Mouse (Mus musculus) forebrain, postnatal 0 days (tissue): Measurements from ENCODE around the gene Pmm2. TPM values are rescaled to one million over a fixed set of nuclear protein-coding genes. Genes with fewer than 3 reads are reported as not detected.
A peak's percentile ranks its signal among the peaks of the same experiment; 100 is the strongest.

Source experiments
- ATAC-seq: fragments of 200-750 bp; cut with Nextera tagmentation; 2 replicates; pipeline ENCODE4 v1.8.0; 2017; ENCODE audit warnings: mild to moderate bottlenecking, moderate library complexity
- DNase-seq: peaks from one replicate; pipeline ENCODE4 v3.0.0-alpha.2; 2015
- H3K27ac ChIP-seq: fragments of 300-500 bp; sonication (generic); 2 replicates; pipeline ENCODE4 v1.5.1; 2014; ENCODE audit warnings: low read depth, mild to moderate bottlenecking, antibody characterized with exemption, low read length, moderate library complexity, mixed read lengths
- H3K27me3 ChIP-seq: fragments of 300-500 bp; sonication (generic); 2 replicates; pipeline ENCODE4 v1.6.1; 2014; ENCODE audit warnings: mild to moderate bottlenecking, low read length, mixed read lengths; ENCODE audit not compliant: insufficient read depth
- H3K36me3 ChIP-seq: fragments of 300-500 bp; sonication (generic); 2 replicates; pipeline ENCODE4 v1.6.1; 2014; ENCODE audit warnings: mild to moderate bottlenecking, moderate library complexity; ENCODE audit not compliant: insufficient read depth
- H3K4me1 ChIP-seq: fragments of 300-500 bp; sonication (generic); 2 replicates; pipeline ENCODE4 v1.6.1; 2014; ENCODE audit warnings: antibody characterized with exemption; ENCODE audit not compliant: insufficient read depth
- H3K4me2 ChIP-seq: fragments of 300-500 bp; sonication (generic); 2 replicates; pipeline ENCODE4 v1.6.1; 2014; ENCODE audit warnings: low read depth, mild to moderate bottlenecking, moderate library complexity
- H3K4me3 ChIP-seq: fragments of 300-500 bp; sonication (generic); 2 replicates; pipeline ENCODE4 v1.5.1; 2014; ENCODE audit warnings: low read depth, low read length, mixed read lengths
- H3K9ac ChIP-seq: fragments of 300-500 bp; sonication (generic); 2 replicates; pipeline ENCODE4 v1.6.1; 2014; ENCODE audit warnings: mild to moderate bottlenecking
- H3K9me3 ChIP-seq: fragments of 300-500 bp; sonication (generic); 2 replicates; pipeline ENCODE4 v1.6.1; 2016; ENCODE audit warnings: low read length
- CTCF ChIP-seq: sonication (generic); IDR thresholded peaks from 2 replicates; pipeline ENCODE4 v1.5.1; 2016; ENCODE audit warnings: antibody characterized with exemption, control low read depth, low read depth
- WGBS: fragments of 180-500 bp; shearing (Covaris S2); extraction: QIAGEN DNeasy Blood & Tissue Kit; methylation state at CpG from one replicate; pipeline ENCODE4 v1.1.7; 2014; 5-methylcytosine and 5-hydroxymethylcytosine counted together
- polyA plus RNA-seq: library from polyadenylated mRNA; unstranded; fragments of >200 nt; fragmentation: Nextera tagmentation; extraction: Ambion mirVana; gene quantifications from 2 replicates; pipeline ENCODE4 v1.2.1, GENCODE M21; 2015
- total RNA-seq: library from RNA; depleted of rRNA; stranded (reverse); fragments of >200 nt; gene quantifications from 2 replicates; pipeline ENCODE4 v1.2.3, GENCODE M21; 2014

Gene Pmm2
- total and polyA plus RNA-seq, 2 experiments from 2014 or later = 27.3 to 32.0 TPM

- Histone ChIP-seq H3K4me3 (no peak overlapping the region), H3K9me3 (no peaks in the 10 kb centered on the region), H3K27me3 (no peaks in the 10 kb centered on the region), H3K9ac (peak overlapping the region; percentile 28; the same call in 1 of the 2 replicates), H3K36me3 (peaks cover 18% of the 10 kb centered on the region), H3K4me1 (peaks cover 22% of the 10 kb centered on the region), H3K4me2 (no peak overlapping the region), H3K27ac (no peak overlapping the region)
- ATAC-seq (no peak), DNase-seq (no peak)
- no peak for TF ChIP-seq CTCF
- 85% methylated on average over 7 of the region's 7 CpGs for WGBS
Observed at GRCm38 (mm10) chr16:8667261-8667660, 29.8 kb downstream of the Pmm2 start.

GRCm38 (mm10) chr16:8667814-8668213 is 30.3 kb downstream of the Pmm2 start:
- ATAC-seq (no peak), DNase-seq (no peak)
- Histone ChIP-seq H3K4me2 (no peak overlapping the region), H3K27me3 (no peaks in the 10 kb centered on the region), H3K9ac (0 out of 2 replicates have a peak overlapping the region, but pooled peaks have one; percentile 28), H3K4me3 (no peak overlapping the region), H3K4me1 (peaks cover 25% of the 10 kb centered on the region), H3K9me3 (no peaks in the 10 kb centered on the region), H3K27ac (no peak overlapping the region), H3K36me3 (peaks cover 14% of the 10 kb centered on the region)
- no peak for TF ChIP-seq CTCF
- WGBS = 70% methylated on average over 4 of the region's 4 CpGs

- DNase-seq (no peak), ATAC-seq (no peak)
- H3K27me3 ChIP-seq = no peaks in the 10 kb centered on the region
- no peak overlapping the region for H3K4me2 ChIP-seq
- H3K9ac ChIP-seq = no peak overlapping the region
- H3K36me3 ChIP-seq = peaks cover 11% of the 10 kb centered on the region; the same call in 1 of the 2 replicates
- no peak overlapping the region for H3K4me3 ChIP-seq
- no peaks in the 10 kb centered on the region for H3K9me3 ChIP-seq
- peaks cover 25% of the 10 kb centered on the region for H3K4me1 ChIP-seq
- WGBS = 75% methylated on average over 2 of the region's 2 CpGs
- no peak overlapping the region for H3K27ac ChIP-seq
- TF ChIP-seq CTCF = no peak
Observed at GRCm38 (mm10) chr16:8668386-8668785, 30.9 kb downstream of the Pmm2 start.

GRCm38 (mm10) chr16:8669432-8669831 is 32.0 kb downstream of the Pmm2 start:
- Histone ChIP-seq H3K4me1 (peaks cover 25% of the 10 kb centered on the region), H3K9ac (peak overlapping the region; percentile 76), H3K9me3 (no peaks in the 10 kb centered on the region), H3K27ac (peak overlapping the region; percentile 31; the same call in 1 of the 2 replicates), H3K27me3 (no peaks in the 10 kb centered on the region), H3K36me3 (0 out of 2 replicates have a peak, but pooled peaks cover 6% of the 10 kb centered on the region), H3K4me3 (peak overlapping the region; percentile 73), H3K4me2 (peak overlapping the region; percentile 79)
- WGBS = 58% methylated on average over 5 of the region's 5 CpGs
- ATAC-seq (no peak), DNase-seq (no peak)
- no peak for TF ChIP-seq CTCF

- 0 out of 2 replicates have a peak, but pooled peaks cover 6% of the 10 kb centered on the region for H3K36me3 ChIP-seq
- no peaks in the 10 kb centered on the region for H3K9me3 ChIP-seq
- H3K4me3 ChIP-seq = peak overlapping the region; percentile 73
- H3K9ac ChIP-seq = peak overlapping the region; percentile 76
- no peaks in the 10 kb centered on the region for H3K27me3 ChIP-seq
- peak overlapping the region; percentile 79 for H3K4me2 ChIP-seq
- ATAC-seq (peak; percentile 61), DNase-seq (peak; percentile 60)
- TF ChIP-seq CTCF = no peak
- H3K27ac ChIP-seq = peak overlapping the region; percentile 59
- 8% methylated on average over 15 of the region's 15 CpGs for WGBS
- H3K4me1 ChIP-seq = peaks cover 25% of the 10 kb centered on the region
Observed at GRCm38 (mm10) chr16:8670041-8671035, 32.9 kb downstream of the Pmm2 start.

- peak; percentile 90 for DNase-seq
- H3K9ac ChIP-seq = peak within 1 kb of the TSS; percentile 76
- 1% methylated on average over 67 of the region's 67 CpGs for WGBS
- peak; percentile 36 for TF ChIP-seq CTCF
- H3K36me3 ChIP-seq = no peaks in the 10 kb centered on the region
- H3K9me3 ChIP-seq = no peaks in the 10 kb centered on the region
- H3K4me1 ChIP-seq = peaks cover 25% of the 10 kb centered on the region
- ATAC-seq = peak; percentile 89
- H3K27me3 ChIP-seq = no peaks in the 10 kb centered on the region
- peak within 1 kb of the TSS; percentile 79 for H3K4me2 ChIP-seq
- peak within 1 kb of the TSS; percentile 73 for H3K4me3 ChIP-seq
- H3K27ac ChIP-seq = peak within 1 kb of the TSS; percentile 64
Observed at GRCm38 (mm10) chr16:8671551-8672349, 34.3 kb downstream of the Pmm2 start, which contains the start of gene Carhsp1. Gene Carhsp1 (minus strand): TSS chr16:8672155.
